Mouse (Mus musculus) small intestine, adult 2 months (tissue): Measurements from ENCODE around the gene Dusp19.

Experiments
- CTCF ChIP-seq: fragments of 200-500 bp; IDR thresholded peaks from 2 replicates; pipeline ENCODE4 v1.5.1; 2012; ENCODE audit warnings: low read depth, mild to moderate bottlenecking, control low read depth, inconsistent platforms, low read length, moderate library complexity, mixed read lengths; ENCODE audit not compliant: insufficient replicate concordance, insufficient read length; ENCODE audit errors: extremely low read depth
- POLR2A ChIP-seq: fragments of 200-500 bp; IDR thresholded peaks from 2 replicates; pipeline ENCODE4 v1.6.1; 2012; ENCODE audit warnings: low read depth, mild to moderate bottlenecking, control low read depth, inconsistent platforms, low read length, moderate library complexity

DNA sequence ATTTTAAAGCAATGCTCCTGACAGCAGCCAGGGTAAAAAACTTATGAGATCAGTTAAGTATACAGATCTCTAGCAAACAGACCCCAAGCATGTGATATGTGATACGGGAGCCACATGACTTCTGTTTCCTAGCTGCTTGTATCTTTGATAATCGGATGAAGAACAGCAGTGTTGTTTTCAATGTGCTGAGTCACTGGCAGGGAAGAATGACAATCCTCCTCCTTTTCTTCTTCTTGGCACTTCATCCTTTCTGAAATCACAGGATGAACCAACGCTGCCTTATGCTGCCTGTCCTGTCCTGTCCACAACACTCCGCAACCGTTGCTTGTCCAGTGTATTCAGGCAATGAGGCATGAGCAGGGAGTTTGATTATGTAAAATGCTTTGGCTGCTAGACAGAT lies 19.9 kb upstream of the Dusp19 start:
- TF ChIP-seq POLR2A, result no peak
- no peak for TF ChIP-seq CTCF
